Mouse (Mus musculus) stomach, embryonic 16.5 days (tissue): ENCODE data around the gene Cdsn. TPM values are rescaled to one million over a fixed set of nuclear protein-coding genes. Genes with fewer than 3 reads are reported as not detected.

Source experiments
- ATAC-seq: fragments of 200-750 bp; cut with Nextera tagmentation; 2 replicates; pipeline ENCODE4 v1.8.0; 2017; ENCODE audit warnings: moderate number of reproducible peaks, moderate TSS enrichment; ENCODE audit not compliant: insufficient read depth, low FRiP score
- H3K27ac ChIP-seq: fragments of 300-500 bp; sonication (generic); 2 replicates; pipeline ENCODE4 v1.5.1; 2014; ENCODE audit warnings: low read length
- H3K27me3 ChIP-seq: fragments of 300-500 bp; sonication (generic); 2 replicates; pipeline ENCODE4 v1.6.1; 2014; ENCODE audit warnings: low read length, control low read depth, mixed read lengths; ENCODE audit not compliant: control insufficient read depth, insufficient read depth
- H3K36me3 ChIP-seq: fragments of 300-500 bp; sonication (generic); 2 replicates; pipeline ENCODE4 v1.6.1; 2014; ENCODE audit warnings: low read length; ENCODE audit not compliant: control insufficient read depth, insufficient read depth
- H3K4me1 ChIP-seq: fragments of 300-500 bp; sonication (generic); 2 replicates; pipeline ENCODE4 v1.6.1; 2014; ENCODE audit warnings: low read length, control low read depth, mixed read lengths; ENCODE audit not compliant: control insufficient read depth, insufficient read depth
- H3K4me2 ChIP-seq: fragments of 300-500 bp; sonication (generic); 2 replicates; pipeline ENCODE4 v1.6.1; 2014; ENCODE audit warnings: low read depth, low read length, mixed read lengths
- H3K4me3 ChIP-seq: fragments of 300-500 bp; sonication (generic); replicated peaks from 2 replicates; pipeline ENCODE4 v1.5.1; 2014; ENCODE audit warnings: mild to moderate bottlenecking, low read length
- H3K9ac ChIP-seq: fragments of 300-500 bp; sonication (generic); 2 replicates; pipeline ENCODE4 v1.6.1; 2014; ENCODE audit warnings: low read length
- H3K9me3 ChIP-seq: fragments of 300-500 bp; sonication (generic); replicated peaks from 2 replicates; pipeline ENCODE4 v1.6.1; 2016; ENCODE audit warnings: low read length, control low read depth; ENCODE audit not compliant: control insufficient read depth
- WGBS: fragments of 180-500 bp; shearing (Covaris S2); extraction: QIAGEN DNeasy Blood & Tissue Kit; methylation state at CpG from one replicate; pipeline ENCODE4 v1.1.7; 2014; 5-methylcytosine and 5-hydroxymethylcytosine counted together
- polyA plus RNA-seq: library from polyadenylated mRNA; unstranded; fragments of >200 nt; fragmentation: Nextera tagmentation; extraction: Ambion mirVana; gene quantifications from 2 replicates; pipeline ENCODE4 v1.2.1, GENCODE M21; 2015

Cdsn gene
- 7.7 and 24.9 TPM in 2 replicates for polyA plus RNA-seq

- no peaks in the 10 kb centered on the region for H3K27me3 ChIP-seq
- H3K36me3 ChIP-seq: no peaks in the 10 kb centered on the region
- H3K4me1 ChIP-seq: peaks cover 20% of the 10 kb centered on the region
- WGBS: 78% methylated on average over 10 of the region's 10 CpGs
- no peak for ATAC-seq
- peak within 1 kb of the TSS; percentile 42 for H3K9ac ChIP-seq
- H3K4me2 ChIP-seq: no peak within 1 kb of the TSS
- no peak within 1 kb of the TSS for H3K4me3 ChIP-seq
- H3K9me3 ChIP-seq: no peaks in the 10 kb centered on the region
- no peak within 1 kb of the TSS for H3K27ac ChIP-seq
These were observed at the start of gene Cdsn for GRCm38 (mm10) chr17:35551881-35552414. TSS of gene Cdsn (plus strand) at chr17:35552128.

GRCm38 (mm10) chr17:35502226-35502625 lies 49.7 kb upstream of the Cdsn start:
- Histone ChIP-seq H3K36me3 (no peaks in the 10 kb centered on the region), H3K4me3 (no peak overlapping the region)
- WGBS: 21% methylated on average over 6 of the region's 6 CpGs

GRCm38 (mm10) chr17:35502762-35503161 lies 49.2 kb upstream of the Cdsn start:
- Histone ChIP-seq H3K4me3 (no peak overlapping the region), H3K4me1 (no peaks in the 10 kb centered on the region), H3K27ac (no peak overlapping the region), H3K36me3 (no peaks in the 10 kb centered on the region), H3K9ac (no peak overlapping the region), H3K27me3 (peaks cover 11% of the 10 kb centered on the region; the same call in 1 of the 2 replicates), H3K4me2 (no peak overlapping the region), H3K9me3 (no peaks in the 10 kb centered on the region)
- 51% methylated on average over 5 of the region's 5 CpGs for WGBS
- no peak for ATAC-seq

More at GRCm38 (mm10) chr17:35502226-35502625, 49.7 kb upstream of the Cdsn start:
- H3K9me3 ChIP-seq: no peaks in the 10 kb centered on the region
- no peak overlapping the region for H3K27ac ChIP-seq
- no peak overlapping the region for H3K9ac ChIP-seq
- peaks cover 11% of the 10 kb centered on the region; the same call in 1 of the 2 replicates for H3K27me3 ChIP-seq
- no peak overlapping the region for H3K4me2 ChIP-seq
- no peaks in the 10 kb centered on the region for H3K4me1 ChIP-seq
- no peak for ATAC-seq

GRCm38 (mm10) chr17:35503849-35504248 lies 48.1 kb upstream of the Cdsn start:
- Histone ChIP-seq H3K9ac (no peak overlapping the region), H3K36me3 (no peaks in the 10 kb centered on the region), H3K27me3 (peaks cover 11% of the 10 kb centered on the region; the same call in 1 of the 2 replicates), H3K27ac (no peak overlapping the region), H3K4me2 (no peak overlapping the region), H3K4me3 (no peak overlapping the region), H3K9me3 (no peaks in the 10 kb centered on the region), H3K4me1 (no peaks in the 10 kb centered on the region)
- 33% methylated on average over 5 of the region's 5 CpGs for WGBS
- ATAC-seq: no peak

GRCm38 (mm10) chr17:35504628-35505481 lies 47.1 kb upstream of the Cdsn start:
- Histone ChIP-seq H3K36me3 (no peaks in the 10 kb centered on the region), H3K4me3 (no peak overlapping the region), H3K27me3 (peaks cover 11% of the 10 kb centered on the region; the same call in 1 of the 2 replicates), H3K4me1 (0 out of 2 replicates have a peak, but pooled peaks cover 2% of the 10 kb centered on the region), H3K9me3 (no peaks in the 10 kb centered on the region), H3K9ac (no peak overlapping the region), H3K4me2 (no peak overlapping the region), H3K27ac (no peak overlapping the region)
- WGBS: 38% methylated on average over 8 of the region's 8 CpGs
- ATAC-seq: no peak

GRCm38 (mm10) chr17:35505776-35506175 lies 46.2 kb upstream of the Cdsn start, which contains the start of gene Pou5f1:
TSS of gene Pou5f1 (plus strand) at chr17:35506018.
- Histone ChIP-seq H3K9me3 (no peaks in the 10 kb centered on the region), H3K4me2 (no peak within 1 kb of the TSS), H3K4me3 (no peak within 1 kb of the TSS), H3K27ac (no peak within 1 kb of the TSS), H3K27me3 (peaks cover 11% of the 10 kb centered on the region; the same call in 1 of the 2 replicates), H3K36me3 (no peaks in the 10 kb centered on the region), H3K4me1 (0 out of 2 replicates have a peak, but pooled peaks cover 2% of the 10 kb centered on the region), H3K9ac (no peak within 1 kb of the TSS)
- ATAC-seq: no peak
- 53% methylated on average over 13 of the region's 13 CpGs for WGBS

- no peak for ATAC-seq
- Histone ChIP-seq H3K9me3 (no peaks in the 10 kb centered on the region), H3K27ac (no peak overlapping the region), H3K27me3 (peaks cover 11% of the 10 kb centered on the region; the same call in 1 of the 2 replicates), H3K9ac (no peak overlapping the region), H3K4me1 (0 out of 2 replicates have a peak, but pooled peaks cover 2% of the 10 kb centered on the region), H3K4me2 (no peak overlapping the region), H3K36me3 (no peaks in the 10 kb centered on the region), H3K4me3 (no peak overlapping the region)
- 21% methylated on average over 10 of the region's 10 CpGs for WGBS
These were observed 45.0 kb upstream of the Cdsn start for GRCm38 (mm10) chr17:35506881-35507280.

- H3K27ac ChIP-seq: no peak overlapping the region
- H3K4me2 ChIP-seq: no peak overlapping the region
- H3K4me1 ChIP-seq: 0 out of 2 replicates have a peak, but pooled peaks cover 2% of the 10 kb centered on the region
- no peaks in the 10 kb centered on the region for H3K9me3 ChIP-seq
- H3K27me3 ChIP-seq: peaks cover 11% of the 10 kb centered on the region; the same call in 1 of the 2 replicates
- H3K9ac ChIP-seq: no peak overlapping the region
- 26% methylated on average over 13 of the region's 13 CpGs for WGBS
- H3K4me3 ChIP-seq: no peak overlapping the region
- ATAC-seq: no peak
- H3K36me3 ChIP-seq: no peaks in the 10 kb centered on the region
These were observed 44.2 kb upstream of the Cdsn start for GRCm38 (mm10) chr17:35507556-35508260.
